Mouse (Mus musculus): ENCODE results near the gene Hilpda.

DNA sequence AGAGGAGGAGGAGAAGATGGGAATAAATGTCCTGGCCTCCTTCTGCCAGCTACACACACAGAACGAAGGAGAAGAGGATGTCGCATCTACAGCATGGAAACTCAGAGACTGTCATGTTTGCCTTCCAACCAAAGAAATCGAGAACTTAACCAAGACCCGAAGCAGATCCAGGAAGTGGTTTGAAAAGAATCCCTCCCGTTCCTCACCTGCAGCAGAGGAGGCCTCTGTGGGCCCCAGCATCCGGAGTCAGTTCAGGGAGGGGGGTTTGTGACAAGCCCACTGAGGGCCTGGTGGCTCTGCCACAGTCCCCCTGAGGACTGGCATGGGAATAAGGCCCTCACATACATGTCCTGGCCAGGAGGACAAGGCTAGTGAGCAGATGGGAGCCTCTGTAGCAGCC lies 40.0 kb upstream of the Hilpda start:
- TF ChIP-seq FLI1 (IDR thresholded peaks at IDR 0.05; ENCODE audit: low read length), result no peak
- no peak for TF ChIP-seq GATA1 (IDR thresholded peaks at IDR 0.05; ENCODE audit: borderline replicate concordance, low read length)

All from megakaryocyte, embryonic 14.5 days (primary cell).